Mouse (Mus musculus): ENCODE measurements around the gene A130010J15Rik.
A peak's percentile ranks its signal among the peaks of the same experiment; 100 is the strongest.

Gene A130010J15Rik

GRCm38 (mm10) chr1:193167746-193168145, at the start of gene A130010J15Rik:
TSS of gene A130010J15Rik (plus strand) at chr1:193168046.
- Histone ChIP-seq H3K36me3 (ENCODE audit: control insufficient read depth, insufficient read depth, low read length, poor library complexity, severe bottlenecking) (no peaks in the 10 kb centered on the region), H3K27me3 (ENCODE audit: control insufficient read depth, insufficient read depth, low read length, poor library complexity, severe bottlenecking) (no peaks in the 10 kb centered on the region)
- no peak for DNase-seq (ENCODE audit: low read depth, low spot score)

DNA sequence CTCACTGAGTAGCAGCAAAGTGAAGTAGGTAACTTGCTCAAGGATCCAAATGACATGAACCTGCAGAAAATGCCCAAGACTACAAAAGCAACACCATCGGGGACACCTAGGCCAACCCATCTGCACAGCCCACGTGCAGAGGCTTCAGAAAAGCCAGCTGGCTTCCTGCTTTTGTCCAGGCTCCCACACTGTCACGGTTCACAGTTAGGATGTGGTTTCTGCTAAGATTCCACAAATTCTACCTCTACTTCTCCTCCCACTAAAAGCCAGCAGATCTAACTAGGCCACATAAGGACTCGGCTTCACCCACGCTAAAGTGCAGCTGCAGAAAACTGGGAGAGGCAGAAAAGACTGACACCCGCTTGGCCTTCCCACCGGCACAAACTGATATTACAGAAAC, 45.1 kb upstream of the A130010J15Rik start:
- no peak for DNase-seq (ENCODE audit: low read depth, low spot score)
- no peaks in the 10 kb centered on the region for H3K27me3 ChIP-seq (ENCODE audit: control insufficient read depth, insufficient read depth, low read length, poor library complexity, severe bottlenecking)
- H3K36me3 ChIP-seq (ENCODE audit: control insufficient read depth, insufficient read depth, low read length, poor library complexity, severe bottlenecking): peaks cover 39% of the 10 kb centered on the region

- DNase-seq (ENCODE audit: low read depth, low spot score): no peak
- Histone ChIP-seq H3K27me3 (ENCODE audit: control insufficient read depth, insufficient read depth, low read length, poor library complexity, severe bottlenecking) (no peaks in the 10 kb centered on the region), H3K36me3 (ENCODE audit: control insufficient read depth, insufficient read depth, low read length, poor library complexity, severe bottlenecking) (peaks cover 35% of the 10 kb centered on the region)
These were observed 44.6 kb upstream of the A130010J15Rik start for GRCm38 (mm10) chr1:193123290-193123689.

- no peaks in the 10 kb centered on the region for H3K27me3 ChIP-seq (ENCODE audit: control insufficient read depth, insufficient read depth, low read length, poor library complexity, severe bottlenecking)
- DNase-seq (ENCODE audit: low read depth, low spot score): no peak
- H3K36me3 ChIP-seq (ENCODE audit: control insufficient read depth, insufficient read depth, low read length, poor library complexity, severe bottlenecking): peaks cover 21% of the 10 kb centered on the region
These were observed 42.0 kb upstream of the A130010J15Rik start for GRCm38 (mm10) chr1:193125835-193126234.

- no peaks in the 10 kb centered on the region for H3K27me3 ChIP-seq (ENCODE audit: control insufficient read depth, insufficient read depth, low read length, poor library complexity, severe bottlenecking)
- no peak for DNase-seq (ENCODE audit: low read depth, low spot score)
- H3K36me3 ChIP-seq (ENCODE audit: control insufficient read depth, insufficient read depth, low read length, poor library complexity, severe bottlenecking): peaks cover 5% of the 10 kb centered on the region
These were observed 39.8 kb upstream of the A130010J15Rik start for GRCm38 (mm10) chr1:193128055-193128454.

DNA sequence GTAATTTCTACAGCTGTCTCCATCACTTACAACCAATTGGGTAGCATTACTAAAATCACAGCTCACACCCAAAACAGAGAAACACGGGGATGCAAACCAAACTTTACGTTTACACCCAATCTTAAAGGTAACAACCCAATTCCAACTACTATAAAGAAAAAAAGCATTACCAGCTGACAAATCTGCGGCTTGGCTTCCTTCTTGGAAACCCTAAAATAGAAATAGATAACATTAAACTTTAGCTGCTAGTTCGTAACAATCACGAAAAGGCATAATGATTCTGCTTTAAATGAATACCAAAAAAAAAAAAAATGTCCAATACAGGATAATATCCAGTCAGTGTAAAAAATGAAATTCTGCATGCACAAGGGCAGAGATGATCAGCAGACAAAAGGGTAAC, 38.5 kb upstream of the A130010J15Rik start:
- Histone ChIP-seq H3K27me3 (ENCODE audit: control insufficient read depth, insufficient read depth, low read length, poor library complexity, severe bottlenecking) (no peaks in the 10 kb centered on the region), H3K36me3 (ENCODE audit: control insufficient read depth, insufficient read depth, low read length, poor library complexity, severe bottlenecking) (peaks cover 2% of the 10 kb centered on the region; the same call in 1 of the 2 replicates)
- DNase-seq (ENCODE audit: low read depth, low spot score): no peak

- Histone ChIP-seq H3K36me3 (ENCODE audit: control insufficient read depth, insufficient read depth, low read length, poor library complexity, severe bottlenecking) (peaks cover 2% of the 10 kb centered on the region; the same call in 1 of the 2 replicates), H3K27me3 (ENCODE audit: control insufficient read depth, insufficient read depth, low read length, poor library complexity, severe bottlenecking) (no peaks in the 10 kb centered on the region)
- peak; percentile 98 for DNase-seq (ENCODE audit: low read depth, low spot score)
These were observed 37.9 kb upstream of the A130010J15Rik start, which contains the start of gene Diexf for GRCm38 (mm10) chr1:193129786-193130455. TSS of gene Diexf (minus strand) at chr1:193130272.

DNA sequence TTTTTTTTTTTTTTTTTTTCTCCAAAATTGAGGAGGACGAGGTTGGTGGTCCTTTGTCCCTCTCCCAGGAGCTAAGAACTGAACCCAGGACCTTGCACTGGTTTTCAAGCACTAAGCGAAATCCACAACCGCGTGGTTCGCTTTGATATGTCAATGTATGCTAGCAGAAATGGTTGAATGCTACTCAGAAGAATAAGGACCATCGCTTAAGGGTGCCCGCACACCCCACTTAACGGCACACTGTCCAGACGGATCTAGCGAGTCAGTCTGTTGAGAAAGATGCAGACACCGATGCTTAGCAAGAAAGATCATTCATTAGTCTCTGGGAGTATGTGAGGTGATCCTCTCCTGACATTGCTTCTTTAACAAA, 37.4 kb upstream of the A130010J15Rik start:
- peaks cover 2% of the 10 kb centered on the region; the same call in 1 of the 2 replicates for H3K36me3 ChIP-seq (ENCODE audit: control insufficient read depth, insufficient read depth, low read length, poor library complexity, severe bottlenecking)
- DNase-seq (ENCODE audit: low read depth, low spot score): no peak
- H3K27me3 ChIP-seq (ENCODE audit: control insufficient read depth, insufficient read depth, low read length, poor library complexity, severe bottlenecking): no peaks in the 10 kb centered on the region

GRCm38 (mm10) chr1:193130839-193131238, 37.0 kb upstream of the A130010J15Rik start:
- no peak for DNase-seq (ENCODE audit: low read depth, low spot score)
- Histone ChIP-seq H3K36me3 (ENCODE audit: control insufficient read depth, insufficient read depth, low read length, poor library complexity, severe bottlenecking) (peaks cover 2% of the 10 kb centered on the region; the same call in 1 of the 2 replicates), H3K27me3 (ENCODE audit: control insufficient read depth, insufficient read depth, low read length, poor library complexity, severe bottlenecking) (no peaks in the 10 kb centered on the region)

GRCm38 (mm10) chr1:193131311-193131948, 36.4 kb upstream of the A130010J15Rik start:
- DNase-seq (ENCODE audit: low read depth, low spot score): no peak
- peaks cover 2% of the 10 kb centered on the region; the same call in 1 of the 2 replicates for H3K36me3 ChIP-seq (ENCODE audit: control insufficient read depth, insufficient read depth, low read length, poor library complexity, severe bottlenecking)
- no peaks in the 10 kb centered on the region for H3K27me3 ChIP-seq (ENCODE audit: control insufficient read depth, insufficient read depth, low read length, poor library complexity, severe bottlenecking)

GRCm38 (mm10) chr1:193132385-193132784, 35.5 kb upstream of the A130010J15Rik start:
- Histone ChIP-seq H3K36me3 (ENCODE audit: control insufficient read depth, insufficient read depth, low read length, poor library complexity, severe bottlenecking) (peaks cover 2% of the 10 kb centered on the region; the same call in 1 of the 2 replicates), H3K27me3 (ENCODE audit: control insufficient read depth, insufficient read depth, low read length, poor library complexity, severe bottlenecking) (no peaks in the 10 kb centered on the region)
- no peak for DNase-seq (ENCODE audit: low read depth, low spot score)

DNA sequence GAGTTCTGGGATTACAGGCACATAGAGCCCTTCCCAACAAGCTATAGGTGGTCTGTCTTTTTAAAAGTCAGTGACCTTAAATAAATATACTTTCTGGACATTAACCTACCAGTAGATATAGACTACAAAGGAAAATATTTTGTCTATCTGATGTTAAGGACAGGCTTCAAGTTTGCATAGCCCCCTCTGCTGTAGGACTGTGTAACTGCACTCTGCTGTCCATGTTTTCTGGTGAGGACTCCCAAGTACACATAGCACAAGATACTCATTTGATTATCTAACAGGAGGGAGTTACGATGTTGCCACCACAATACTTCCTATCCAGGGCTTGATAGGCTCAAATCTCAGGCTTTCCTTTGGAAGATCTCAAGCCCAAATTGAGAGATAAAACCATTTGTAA, 34.1 kb upstream of the A130010J15Rik start:
- peak; percentile 24 for DNase-seq (ENCODE audit: low read depth, low spot score)
- Histone ChIP-seq H3K27me3 (ENCODE audit: control insufficient read depth, insufficient read depth, low read length, poor library complexity, severe bottlenecking) (no peaks in the 10 kb centered on the region), H3K36me3 (ENCODE audit: control insufficient read depth, insufficient read depth, low read length, poor library complexity, severe bottlenecking) (no peaks in the 10 kb centered on the region)

GRCm38 (mm10) chr1:193138087-193138486, 29.8 kb upstream of the A130010J15Rik start:
- no peak for DNase-seq (ENCODE audit: low read depth, low spot score)
- no peaks in the 10 kb centered on the region for H3K36me3 ChIP-seq (ENCODE audit: control insufficient read depth, insufficient read depth, low read length, poor library complexity, severe bottlenecking)
- no peaks in the 10 kb centered on the region for H3K27me3 ChIP-seq (ENCODE audit: control insufficient read depth, insufficient read depth, low read length, poor library complexity, severe bottlenecking)

- DNase-seq (ENCODE audit: low read depth, low spot score): no peak
- no peaks in the 10 kb centered on the region for H3K27me3 ChIP-seq (ENCODE audit: control insufficient read depth, insufficient read depth, low read length, poor library complexity, severe bottlenecking)
- H3K36me3 ChIP-seq (ENCODE audit: control insufficient read depth, insufficient read depth, low read length, poor library complexity, severe bottlenecking): no peaks in the 10 kb centered on the region
These were observed 29.2 kb upstream of the A130010J15Rik start for GRCm38 (mm10) chr1:193138669-193139068.

DNA sequence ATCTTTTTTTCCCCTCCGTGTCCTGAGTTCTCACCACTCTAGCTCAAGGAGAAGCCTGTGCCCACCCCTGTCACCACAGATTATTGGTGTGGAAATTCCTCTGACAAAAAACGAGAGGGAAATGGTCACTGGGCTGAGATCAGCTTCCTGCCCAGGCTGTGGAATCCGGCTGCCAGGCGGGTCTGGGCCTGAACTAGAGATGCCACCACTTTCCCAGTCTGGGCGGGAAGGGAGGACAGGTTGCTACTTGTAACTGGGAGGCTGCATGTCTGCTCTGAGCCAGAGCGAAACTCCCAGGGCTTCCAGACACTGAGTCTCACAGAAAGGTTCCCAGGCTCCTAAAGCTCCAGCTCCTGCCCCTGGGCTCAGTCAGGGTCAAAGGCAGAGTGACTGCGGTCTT, 26.7 kb upstream of the A130010J15Rik start:
- no peaks in the 10 kb centered on the region for H3K27me3 ChIP-seq (ENCODE audit: control insufficient read depth, insufficient read depth, low read length, poor library complexity, severe bottlenecking)
- no peak for DNase-seq (ENCODE audit: low read depth, low spot score)
- H3K36me3 ChIP-seq (ENCODE audit: control insufficient read depth, insufficient read depth, low read length, poor library complexity, severe bottlenecking): no peaks in the 10 kb centered on the region
